Mouse (Mus musculus): Measurements from ENCODE around the gene Rnf144a.

GRCm38 (mm10) chr12:26446377-26447045 lies 31.5 kb upstream of the Rnf144a start:
- no peak for TF ChIP-seq CTCF (IDR thresholded peaks at IDR 0.05; ENCODE audit: low read depth, low read length)
- no peak for TF ChIP-seq POLR2A (IDR thresholded peaks at IDR 0.05; ENCODE audit: insufficient read depth, low read length)
- TF ChIP-seq EP300 (IDR thresholded peaks at IDR 0.05; ENCODE audit: insufficient read depth, low read depth, low read length), result no peak
